Mouse (Mus musculus) adrenal gland, adult 18-20 months (tissue): Measurements from ENCODE around the gene Mblac2. TPM values are rescaled to one million over a fixed set of nuclear protein-coding genes. Genes with fewer than 3 reads are reported as not detected.

Experiments
- DNase-seq, 2 experiments: peaks; one replicate each; pipeline ENCODE4 v3.0.0; 2021 to 2022; ENCODE audit warnings: low spot score in 2 of 2
- total RNA-seq, 2 experiments: library from RNA; stranded (reverse); gene quantifications; 1 replicate in 1 of 2; 2 replicates in 1 of 2; pipeline ENCODE4 v1.2.3; 2021

Mblac2 gene
- total RNA-seq, 2 experiments from 2014 or later = 8.2 to 8.3 TPM

DNA sequence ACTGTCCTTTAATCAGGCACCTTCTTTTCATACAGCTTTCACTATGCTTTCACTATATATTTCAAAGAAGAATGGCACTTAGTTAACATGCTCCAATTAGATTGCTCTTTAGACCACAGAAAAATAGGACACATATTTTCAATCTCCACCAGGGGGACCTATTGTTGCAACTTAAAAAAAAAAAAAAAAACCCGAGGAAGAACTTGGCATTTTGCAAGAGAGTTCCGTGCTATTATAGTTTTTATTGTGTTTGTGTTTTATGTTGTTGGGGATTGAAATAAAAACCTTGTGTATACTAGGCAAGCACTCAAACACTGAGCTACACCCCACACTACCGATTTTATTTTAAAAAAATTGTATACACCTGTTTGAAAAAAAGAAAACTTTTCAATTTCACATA, 90.0 kb downstream of the Mblac2 start:
- DNase-seq = no peak

Other genes starting within 250 kb of the Mblac2 start
- gene Adgrv1, start 78.2 kb upstream of the Mblac2 start, total RNA-seq = 1 to 10 TPM; 1.5 to 1.9 TPM
- gene Lysmd3, start 53.7 kb upstream of the Mblac2 start, total RNA-seq = 10 to 100 TPM; 15.5 to 22.1 TPM
- gene Polr3g, start 328 bp upstream of the Mblac2 start, total RNA-seq = 1 to 10 TPM; 4.5 to 5.8 TPM
- 100 to 1,000 TPM in 1 of 2 experiments, 10 to 100 TPM in 1; 88.6 to 110 TPM for gene Cetn3, start 71.7 kb downstream of the Mblac2 start, total RNA-seq